Mouse (Mus musculus) cerebellum, adult 2 months (tissue): ENCODE measurements around the gene Olfr1367.
"Not testable (repeated sequence)": the region's sequence is repeated elsewhere in the genome, so short reads cannot be mapped to it uniquely, and the experiment has no call there.

Experiments used
- CTCF ChIP-seq: fragments of 200-500 bp; IDR thresholded peaks from 2 replicates; pipeline ENCODE4 v1.5.1; 2011; ENCODE audit warnings: low read depth, mild to moderate bottlenecking, control low read depth, low read length, moderate library complexity, borderline replicate concordance; ENCODE audit not compliant: insufficient read depth
- POLR2A ChIP-seq: fragments of 200-500 bp; IDR thresholded peaks from 2 replicates; pipeline ENCODE4 v1.6.1; 2011; ENCODE audit warnings: low read length, control low read depth, borderline replicate concordance; ENCODE audit not compliant: insufficient read depth

- TF ChIP-seq POLR2A, CTCF: not testable (repeated sequence)
These were observed 49.3 kb downstream of the Olfr1367 start for GRCm38 (mm10) chr13:21396048-21396447.
